Mouse (Mus musculus) granulocyte monocyte progenitor cell, adult 5-6 weeks (primary cell): ENCODE results near the gene Spint3. TPM values are rescaled to one million over a fixed set of nuclear protein-coding genes. Genes with fewer than 3 reads are reported as not detected.

Source experiments
- total RNA-seq, 2 experiments: library from RNA; stranded (forward) in 1 of 2; stranded (reverse) in 1 of 2; fragments of 200-712, 200-1000 nt in 1 of 2; fragments of >200 nt in 1 of 2; fragmentation: Nextera tagmentation in 1 of 2; gene quantifications; 2 replicates each; pipeline ENCODE4 v1.2.3; 2014 to 2017

Gene Spint3
- total RNA-seq, 2 experiments from 2014 or later = not detected

Other genes starting within 250 kb of the Spint3 start
- not detected in 2 replicates for gene Svs5, start 240.7 kb downstream of the Spint3 start, total RNA-seq (2014; fragmentation: Nextera tagmentation)
- not detected in 2 replicates for gene Svs5, start 240.7 kb downstream of the Spint3 start, total RNA-seq (2017)
- 228 and 251 TPM in 2 replicates for gene Slpi, start 184.4 kb downstream of the Spint3 start, total RNA-seq (2014; fragmentation: Nextera tagmentation)
- gene Slpi, start 184.4 kb downstream of the Spint3 start, total RNA-seq (2017) = 46.7 and 49.3 TPM in 2 replicates
- gene Rbpjl, start 170.3 kb downstream of the Spint3 start, total RNA-seq (2014; fragmentation: Nextera tagmentation) = not detected in 2 replicates
- gene Rbpjl, start 170.3 kb downstream of the Spint3 start, total RNA-seq (2017) = not detected in 2 replicates
- gene Matn4, start 168.3 kb downstream of the Spint3 start, total RNA-seq (2014; fragmentation: Nextera tagmentation) = not detected in 2 replicates
- gene Matn4, start 168.3 kb downstream of the Spint3 start, total RNA-seq (2017) = not detected in 2 replicates
- gene Sdc4, start 129.6 kb downstream of the Spint3 start, total RNA-seq (2014; fragmentation: Nextera tagmentation) = not detected in 2 replicates
- not detected in 2 replicates for gene Sdc4, start 129.6 kb downstream of the Spint3 start, total RNA-seq (2017)
- gene Sys1, start 116.5 kb downstream of the Spint3 start, total RNA-seq (2014; fragmentation: Nextera tagmentation) = 30.4 and 35.3 TPM in 2 replicates
- gene Sys1, start 116.5 kb downstream of the Spint3 start, total RNA-seq (2017) = 11.5 and 18.1 TPM in 2 replicates
- gene Gm20458, start 112.5 kb downstream of the Spint3 start, total RNA-seq (2014; fragmentation: Nextera tagmentation) = not detected in 2 replicates
- gene Gm20458, start 112.5 kb downstream of the Spint3 start, total RNA-seq (2017) = not detected in 2 replicates
- not detected in 2 replicates for gene Trp53tg5, start 99.7 kb downstream of the Spint3 start, total RNA-seq (2014; fragmentation: Nextera tagmentation)
- gene Trp53tg5, start 99.7 kb downstream of the Spint3 start, total RNA-seq (2017) = not detected in 2 replicates
- gene Dbndd2, start 87.4 kb downstream of the Spint3 start, total RNA-seq (2014; fragmentation: Nextera tagmentation) = 5.6 TPM in 1 of 2 replicates, not detected in the other
- gene Dbndd2, start 87.4 kb downstream of the Spint3 start, total RNA-seq (2017) = 0.46 and 0.95 TPM in 2 replicates
- gene Pigt, start 75.9 kb downstream of the Spint3 start, total RNA-seq (2014; fragmentation: Nextera tagmentation) = 97.1 and 103 TPM in 2 replicates
- 27.2 and 27.5 TPM in 2 replicates for gene Pigt, start 75.9 kb downstream of the Spint3 start, total RNA-seq (2017)
- not detected in 2 replicates for gene Wfdc2, start 11.0 kb downstream of the Spint3 start, total RNA-seq (2014; fragmentation: Nextera tagmentation)
- not detected in 2 replicates for gene Wfdc2, start 11.0 kb downstream of the Spint3 start, total RNA-seq (2017)
- gene Wfdc6a, start 12.0 kb upstream of the Spint3 start, total RNA-seq (2014; fragmentation: Nextera tagmentation) = not detected in 2 replicates
- gene Wfdc6a, start 12.0 kb upstream of the Spint3 start, total RNA-seq (2017) = not detected in 2 replicates
- gene Eppin, start 20.1 kb upstream of the Spint3 start, total RNA-seq (2014; fragmentation: Nextera tagmentation) = not detected in 2 replicates
- gene Eppin, start 20.1 kb upstream of the Spint3 start, total RNA-seq (2017) = not detected in 2 replicates
- not detected in 2 replicates for gene Wfdc6b, start 40.1 kb upstream of the Spint3 start, total RNA-seq (2014; fragmentation: Nextera tagmentation)
- gene Wfdc6b, start 40.1 kb upstream of the Spint3 start, total RNA-seq (2017) = not detected in 2 replicates
- gene Wfdc8, start 40.2 kb upstream of the Spint3 start, total RNA-seq (2014; fragmentation: Nextera tagmentation) = not detected in 2 replicates
- not detected in 2 replicates for gene Wfdc8, start 40.2 kb upstream of the Spint3 start, total RNA-seq (2017)
- gene Wfdc16, start 65.3 kb upstream of the Spint3 start, total RNA-seq (2014; fragmentation: Nextera tagmentation) = not detected in 2 replicates
- gene Wfdc16, start 65.3 kb upstream of the Spint3 start, total RNA-seq (2017) = not detected in 2 replicates
- not detected in 2 replicates for gene Wfdc10, start 82.6 kb upstream of the Spint3 start, total RNA-seq (2014; fragmentation: Nextera tagmentation)
- gene Wfdc10, start 82.6 kb upstream of the Spint3 start, total RNA-seq (2017) = not detected in 2 replicates
- gene Wfdc9, start 83.1 kb upstream of the Spint3 start, total RNA-seq (2014; fragmentation: Nextera tagmentation) = not detected in 2 replicates
- gene Wfdc9, start 83.1 kb upstream of the Spint3 start, total RNA-seq (2017) = not detected in 2 replicates
- gene Wfdc11, start 100.6 kb upstream of the Spint3 start, total RNA-seq (2014; fragmentation: Nextera tagmentation) = not detected in 2 replicates
- not detected in 2 replicates for gene Wfdc11, start 100.6 kb upstream of the Spint3 start, total RNA-seq (2017)
- not detected in 2 replicates for gene Wfdc13, start 111.6 kb upstream of the Spint3 start, total RNA-seq (2014; fragmentation: Nextera tagmentation)
- not detected in 2 replicates for gene Wfdc13, start 111.6 kb upstream of the Spint3 start, total RNA-seq (2017)
- not detected in 2 replicates for gene Spint4, start 125.0 kb upstream of the Spint3 start, total RNA-seq (2014; fragmentation: Nextera tagmentation)
- not detected in 2 replicates for gene Spint4, start 125.0 kb upstream of the Spint3 start, total RNA-seq (2017)
- gene Spint5, start 141.8 kb upstream of the Spint3 start, total RNA-seq (2014; fragmentation: Nextera tagmentation) = not detected in 2 replicates
- gene Spint5, start 141.8 kb upstream of the Spint3 start, total RNA-seq (2017) = not detected in 2 replicates
- gene Wfdc3, start 172.5 kb upstream of the Spint3 start, total RNA-seq (2014; fragmentation: Nextera tagmentation) = not detected in 2 replicates
- not detected in 2 replicates for gene Wfdc3, start 172.5 kb upstream of the Spint3 start, total RNA-seq (2017)
- gene Dnttip1, start 172.5 kb upstream of the Spint3 start, total RNA-seq (2014; fragmentation: Nextera tagmentation) = 31.1 and 36.9 TPM in 2 replicates
- gene Dnttip1, start 172.5 kb upstream of the Spint3 start, total RNA-seq (2017) = 21.5 and 27.3 TPM in 2 replicates
- 24.5 and 75.2 TPM in 2 replicates for gene Ube2c, start 196.4 kb upstream of the Spint3 start, total RNA-seq (2014; fragmentation: Nextera tagmentation)
- 112 and 138 TPM in 2 replicates for gene Ube2c, start 196.4 kb upstream of the Spint3 start, total RNA-seq (2017)
- not detected in 2 replicates for gene Tnnc2, start 206.5 kb upstream of the Spint3 start, total RNA-seq (2014; fragmentation: Nextera tagmentation)
- not detected in 2 replicates for gene Tnnc2, start 206.5 kb upstream of the Spint3 start, total RNA-seq (2017)
- not detected in 2 replicates for gene Snx21, start 212.4 kb upstream of the Spint3 start, total RNA-seq (2014; fragmentation: Nextera tagmentation)
- gene Snx21, start 212.4 kb upstream of the Spint3 start, total RNA-seq (2017) = 0.17 and 0.77 TPM in 2 replicates
- gene Acot8, start 231.4 kb upstream of the Spint3 start, total RNA-seq (2014; fragmentation: Nextera tagmentation) = 24.7 and 25.5 TPM in 2 replicates
- gene Acot8, start 231.4 kb upstream of the Spint3 start, total RNA-seq (2017) = 22.3 and 32.6 TPM in 2 replicates
- gene Zswim3, start 231.6 kb upstream of the Spint3 start, total RNA-seq (2014; fragmentation: Nextera tagmentation) = 2.7 and 4.1 TPM in 2 replicates
- 1.8 and 2.0 TPM in 2 replicates for gene Zswim3, start 231.6 kb upstream of the Spint3 start, total RNA-seq (2017)
- 5.8 and 7.0 TPM in 2 replicates for gene Zswim1, start 249.2 kb upstream of the Spint3 start, total RNA-seq (2014; fragmentation: Nextera tagmentation)
- gene Zswim1, start 249.2 kb upstream of the Spint3 start, total RNA-seq (2017) = 2.8 and 3.5 TPM in 2 replicates